Mouse (Mus musculus) E14TG2a.4 (cell line): ENCODE data around the gene Polr1d.

ENCODE experiments used
- H3K27me3 ChIP-seq: 2 replicates; pipeline ENCODE4 v1.6.1; 2014; ENCODE audit warnings: low read length, control low read depth; ENCODE audit not compliant: insufficient read depth
- H3K36me3 ChIP-seq: 2 replicates; pipeline ENCODE4 v1.6.1; 2014; ENCODE audit warnings: low read length, control low read depth; ENCODE audit not compliant: insufficient read depth
- H3K4me1 ChIP-seq: replicated peaks from 2 replicates; pipeline ENCODE4 v1.6.1; 2014; ENCODE audit warnings: low read depth, low read length, control low read depth
- H3K4me3 ChIP-seq: replicated peaks from 2 replicates; pipeline ENCODE4 v1.5.1; 2014; ENCODE audit warnings: mild to moderate bottlenecking, low read length
- H3K9me3 ChIP-seq: 2 replicates; pipeline ENCODE4 v1.6.1; 2014; ENCODE audit warnings: low read length, control low read depth
- CTCF ChIP-seq: conservative IDR thresholded peaks from 2 replicates; pipeline ENCODE4 v1.5.1; 2014; ENCODE audit warnings: low read length
- NANOG ChIP-seq: IDR thresholded peaks from 2 replicates; pipeline ENCODE4 v1.6.1; 2014; ENCODE audit warnings: borderline replicate concordance, low read length, mixed read lengths
- POU5F1 ChIP-seq: IDR thresholded peaks from 2 replicates; pipeline ENCODE4 v1.6.1; 2014; ENCODE audit warnings: low read length, borderline replicate concordance

The Polr1d gene

GRCm38 (mm10) chr5:147086816-147087215 lies 10.0 kb downstream of the Polr1d start:
- no peak for TF ChIP-seq POU5F1
- TF ChIP-seq NANOG = peak; percentile 22; the same call in 1 of the 2 replicates
- peaks cover 82% of the 10 kb centered on the region for H3K36me3 ChIP-seq
- H3K9me3 ChIP-seq = no peaks in the 10 kb centered on the region
- H3K27me3 ChIP-seq = no peaks in the 10 kb centered on the region
- H3K4me1 ChIP-seq = peaks cover 52% of the 10 kb centered on the region
- H3K4me3 ChIP-seq = no peak overlapping the region

GRCm38 (mm10) chr5:147089836-147090235 lies 13.0 kb downstream of the Polr1d start:
- H3K9me3 ChIP-seq = no peaks in the 10 kb centered on the region
- TF ChIP-seq CTCF (no peak), NANOG (no peak), POU5F1 (no peak)
- no peaks in the 10 kb centered on the region for H3K27me3 ChIP-seq
- peaks cover 34% of the 10 kb centered on the region for H3K4me1 ChIP-seq
- no peak overlapping the region for H3K4me3 ChIP-seq
- H3K36me3 ChIP-seq = peaks cover 79% of the 10 kb centered on the region

- TF ChIP-seq NANOG (no peak), POU5F1 (no peak), CTCF (no peak)
- Histone ChIP-seq H3K4me3 (no peak overlapping the region), H3K9me3 (no peaks in the 10 kb centered on the region), H3K36me3 (peaks cover 79% of the 10 kb centered on the region), H3K4me1 (peaks cover 29% of the 10 kb centered on the region), H3K27me3 (no peaks in the 10 kb centered on the region)
These were observed 13.6 kb downstream of the Polr1d start for GRCm38 (mm10) chr5:147090256-147090963.

GRCm38 (mm10) chr5:147092448-147092847 lies 15.6 kb downstream of the Polr1d start:
- H3K9me3 ChIP-seq = no peaks in the 10 kb centered on the region
- peaks cover 17% of the 10 kb centered on the region for H3K4me1 ChIP-seq
- peaks cover 79% of the 10 kb centered on the region for H3K36me3 ChIP-seq
- no peak overlapping the region for H3K4me3 ChIP-seq
- no peaks in the 10 kb centered on the region for H3K27me3 ChIP-seq
- TF ChIP-seq CTCF (no peak), POU5F1 (no peak), NANOG (no peak)

GRCm38 (mm10) chr5:147094296-147094695 lies 17.4 kb downstream of the Polr1d start:
- no peaks in the 10 kb centered on the region for H3K9me3 ChIP-seq
- peaks cover 26% of the 10 kb centered on the region for H3K4me1 ChIP-seq
- no peak overlapping the region for H3K4me3 ChIP-seq
- H3K27me3 ChIP-seq = no peaks in the 10 kb centered on the region
- H3K36me3 ChIP-seq = peaks cover 84% of the 10 kb centered on the region
- no peak for TF ChIP-seq POU5F1
- no peak for TF ChIP-seq CTCF
- no peak for TF ChIP-seq NANOG

GRCm38 (mm10) chr5:147096586-147096985 lies 19.7 kb downstream of the Polr1d start:
- Histone ChIP-seq H3K4me1 (peaks cover 17% of the 10 kb centered on the region; the same call in 1 of the 2 replicates), H3K9me3 (no peaks in the 10 kb centered on the region), H3K36me3 (peaks cover 90% of the 10 kb centered on the region), H3K4me3 (no peak overlapping the region), H3K27me3 (no peaks in the 10 kb centered on the region)
- TF ChIP-seq POU5F1 (no peak), CTCF (no peak), NANOG (no peak)

- Histone ChIP-seq H3K27me3 (no peaks in the 10 kb centered on the region), H3K36me3 (peaks cover 96% of the 10 kb centered on the region), H3K4me3 (no peak overlapping the region), H3K4me1 (peaks cover 21% of the 10 kb centered on the region), H3K9me3 (no peaks in the 10 kb centered on the region)
- TF ChIP-seq CTCF = no peak
- no peak for TF ChIP-seq POU5F1
- no peak for TF ChIP-seq NANOG
These were observed 21.8 kb downstream of the Polr1d start for GRCm38 (mm10) chr5:147098667-147099066.

- Histone ChIP-seq H3K36me3 (peaks cover 97% of the 10 kb centered on the region), H3K27me3 (no peaks in the 10 kb centered on the region), H3K4me3 (no peak overlapping the region), H3K9me3 (no peaks in the 10 kb centered on the region), H3K4me1 (peaks cover 21% of the 10 kb centered on the region)
- TF ChIP-seq POU5F1 = no peak
- TF ChIP-seq CTCF = no peak
- TF ChIP-seq NANOG = no peak
These were observed 23.3 kb downstream of the Polr1d start for GRCm38 (mm10) chr5:147100180-147100579.

GRCm38 (mm10) chr5:147102295-147102694 lies 25.4 kb downstream of the Polr1d start:
- H3K4me1 ChIP-seq = peaks cover 19% of the 10 kb centered on the region
- peaks cover 98% of the 10 kb centered on the region for H3K36me3 ChIP-seq
- H3K9me3 ChIP-seq = no peaks in the 10 kb centered on the region
- no peak for TF ChIP-seq POU5F1
- TF ChIP-seq NANOG = no peak
- TF ChIP-seq CTCF = no peak
- no peak overlapping the region for H3K4me3 ChIP-seq
- no peaks in the 10 kb centered on the region for H3K27me3 ChIP-seq
